Mouse (Mus musculus): ENCODE measurements around the gene Srrm4.
A peak's percentile ranks its signal among the peaks of the same experiment; 100 is the strongest.

Srrm4 gene

GRCm38 (mm10) chr5:116591346-116592048, at the start of gene Srrm4:
TSS of gene Srrm4 (minus strand) at chr5:116591817.
- DNase-seq = peak; percentile 93 to 94

- DNase-seq = peak; percentile 76 to 78
Observed at GRCm38 (mm10) chr5:116592801-116593430, 1.3 kb upstream of the Srrm4 start.

GRCm38 (mm10) chr5:116592049-116592800, 608 bp upstream of the Srrm4 start:
- DNase-seq = peak in 1 of 2 experiments; percentile 69

GRCm38 (mm10) chr5:116590698-116591097, 919 bp downstream of the Srrm4 start:
- peak; percentile 28 to 50 for DNase-seq

DNA sequence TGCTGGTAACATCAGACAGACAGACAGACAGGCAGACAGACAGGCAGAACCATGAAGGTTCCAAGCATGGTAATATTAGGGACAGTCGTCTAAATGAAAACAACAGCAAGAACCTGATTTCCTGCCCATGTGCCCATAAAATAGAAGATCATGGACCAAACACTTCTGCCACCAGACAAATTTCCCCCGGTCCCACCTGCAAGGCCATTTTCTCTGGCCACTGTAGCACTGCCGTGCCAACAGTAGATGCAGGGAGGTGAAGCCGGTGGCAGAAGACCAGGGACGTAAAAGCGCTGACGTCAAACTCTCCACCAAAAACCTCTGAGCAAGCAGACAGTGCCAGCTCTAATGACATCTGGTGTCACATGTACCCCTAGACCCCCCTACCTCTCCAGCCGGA, 2.0 kb downstream of the Srrm4 start:
- peak; percentile 68 to 71 for DNase-seq

DNA sequence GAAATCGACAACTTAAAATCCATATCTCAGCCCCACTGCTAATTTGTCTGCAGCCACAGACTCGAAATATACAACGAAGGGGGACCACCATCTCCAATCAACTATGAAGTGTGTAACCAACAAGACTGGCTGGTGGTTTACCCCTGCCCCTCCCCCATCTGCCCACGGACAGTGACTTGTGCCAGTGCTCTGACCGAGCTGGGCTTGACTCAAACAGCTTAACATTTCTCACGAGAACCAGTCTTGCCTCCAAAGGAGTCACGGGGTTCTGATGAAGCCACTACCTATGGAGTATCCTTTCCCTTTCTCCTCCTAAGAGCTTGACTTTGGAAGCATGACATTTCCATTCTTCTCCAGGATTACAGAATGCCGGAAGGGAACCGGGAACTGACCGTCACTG, 2.8 kb downstream of the Srrm4 start:
- DNase-seq = peak; percentile 69 to 82

DNA sequence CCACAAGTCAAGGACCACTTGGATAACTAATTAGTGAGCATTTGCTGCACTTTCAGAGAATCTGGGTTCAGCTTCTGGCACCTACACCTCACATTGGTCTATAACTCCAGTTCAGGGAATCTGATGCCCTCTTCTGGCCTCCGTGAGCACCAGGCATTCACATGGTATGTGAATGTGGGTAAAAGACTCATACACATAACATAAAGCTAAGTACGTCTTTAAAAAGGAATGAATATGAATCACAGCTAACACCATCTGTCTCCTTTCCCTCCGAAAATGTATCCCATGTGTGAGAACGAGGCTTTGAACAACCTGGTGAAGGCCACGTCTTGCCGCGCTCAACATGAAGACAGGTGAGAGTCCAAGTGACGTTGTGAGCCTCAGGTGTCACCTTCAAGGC, 12.1 kb downstream of the Srrm4 start:
- DNase-seq = peak in 1 of 2 experiments; percentile 33

DNA sequence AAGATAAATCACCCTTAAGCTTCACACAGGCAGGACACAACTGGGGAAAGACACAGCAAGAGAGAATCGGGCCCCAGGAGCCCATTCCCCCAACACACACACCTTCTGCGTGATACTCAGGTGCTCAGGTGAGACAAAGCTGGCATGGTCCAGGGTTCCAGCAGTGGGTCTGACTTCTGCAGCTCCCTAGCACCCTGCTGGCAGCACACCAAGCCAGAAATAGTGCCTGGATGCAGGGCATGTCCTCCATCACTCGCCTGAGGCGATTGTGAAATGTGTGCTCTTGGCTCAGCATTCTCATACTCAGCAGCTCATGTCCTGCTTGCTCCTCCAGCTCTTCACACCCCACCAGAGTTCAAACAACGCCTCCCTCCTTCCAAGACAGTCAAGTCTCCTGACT, 14.5 kb downstream of the Srrm4 start:
- DNase-seq = peak; percentile 72 to 80

GRCm38 (mm10) chr5:116573307-116573706, 18.3 kb downstream of the Srrm4 start:
- DNase-seq = no peak

DNA sequence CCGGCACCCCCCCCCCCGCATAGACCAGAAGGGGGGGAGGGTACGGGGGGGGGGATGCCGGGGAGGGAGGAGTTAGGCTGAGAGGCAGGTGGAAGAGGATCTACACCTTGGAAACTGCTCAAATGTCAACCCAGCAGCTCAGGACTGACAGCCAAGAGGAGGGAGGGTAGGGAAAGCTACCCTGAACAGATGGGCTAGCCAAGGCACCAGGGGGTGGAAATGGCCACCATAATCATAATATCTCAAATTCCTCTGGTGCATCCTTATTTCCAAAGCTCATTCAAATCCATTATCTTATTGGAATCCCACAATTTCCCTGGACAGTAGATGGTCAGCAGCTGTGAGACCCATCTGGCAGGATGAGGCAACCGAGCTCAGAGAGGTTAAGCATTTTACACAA, 19.7 kb downstream of the Srrm4 start:
- peak; percentile 74 to 80 for DNase-seq

DNA sequence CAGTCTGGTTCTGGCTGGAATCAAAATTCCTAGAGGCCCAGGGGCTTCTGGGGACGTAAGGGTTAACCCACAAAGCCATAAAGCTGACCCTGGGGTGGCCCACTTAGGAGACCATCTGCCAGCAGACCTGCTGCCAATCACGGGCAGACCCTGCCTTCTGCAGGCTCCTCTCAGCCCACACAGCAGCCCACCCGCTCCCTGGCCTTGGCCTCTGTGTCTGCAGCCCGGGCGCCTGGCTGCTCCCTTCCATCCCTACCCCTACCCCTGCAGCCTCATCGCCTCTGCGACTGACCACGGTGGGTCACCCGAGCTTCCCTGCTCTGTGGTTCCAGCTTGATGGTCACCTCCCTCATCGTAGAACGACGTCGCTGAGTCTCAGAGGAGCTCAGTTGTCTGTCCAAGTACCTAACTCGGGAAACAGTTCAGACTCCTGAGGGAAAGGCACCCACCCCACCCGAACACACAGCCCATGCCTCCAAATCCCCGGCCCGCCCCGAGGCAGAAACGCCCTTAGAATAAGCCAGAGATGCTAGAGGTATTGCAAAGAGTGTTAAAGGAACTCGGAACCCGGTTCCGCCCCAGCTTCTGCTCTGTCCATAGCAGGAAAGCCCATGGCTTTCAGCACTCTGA, 20.3 kb downstream of the Srrm4 start:
- DNase-seq = peak; percentile 72 to 73

- DNase-seq = no peak
Observed at GRCm38 (mm10) chr5:116570566-116570965, 21.1 kb downstream of the Srrm4 start.

GRCm38 (mm10) chr5:116569629-116570028, 22.0 kb downstream of the Srrm4 start:
- peak; percentile 52 to 58 for DNase-seq

DNA sequence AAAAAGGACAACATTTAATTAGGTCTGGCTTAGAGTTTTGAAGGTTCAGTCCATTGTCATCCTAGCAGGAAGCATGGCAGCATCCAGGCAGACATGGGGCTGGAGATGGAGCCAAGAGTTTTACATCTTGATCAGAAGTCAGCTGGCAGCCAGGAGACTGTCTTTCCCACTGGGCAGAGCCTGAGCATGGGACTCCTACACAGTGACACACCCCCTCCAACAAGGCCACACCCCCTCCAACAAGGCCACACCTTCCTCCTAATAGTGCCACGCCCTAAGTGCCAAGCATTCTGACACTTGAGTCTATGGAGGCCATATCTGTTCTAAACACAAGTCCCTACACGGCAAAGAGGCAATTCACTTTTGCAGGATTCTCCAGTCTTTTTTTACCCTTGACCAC, 23.6 kb downstream of the Srrm4 start:
- DNase-seq = peak; percentile 33 to 36

GRCm38 (mm10) chr5:116567298-116567697, 24.3 kb downstream of the Srrm4 start:
- peak; percentile 42 to 44 for DNase-seq

- DNase-seq = peak; percentile 58 to 64
Observed at GRCm38 (mm10) chr5:116566385-116567045, 25.1 kb downstream of the Srrm4 start.

DNA sequence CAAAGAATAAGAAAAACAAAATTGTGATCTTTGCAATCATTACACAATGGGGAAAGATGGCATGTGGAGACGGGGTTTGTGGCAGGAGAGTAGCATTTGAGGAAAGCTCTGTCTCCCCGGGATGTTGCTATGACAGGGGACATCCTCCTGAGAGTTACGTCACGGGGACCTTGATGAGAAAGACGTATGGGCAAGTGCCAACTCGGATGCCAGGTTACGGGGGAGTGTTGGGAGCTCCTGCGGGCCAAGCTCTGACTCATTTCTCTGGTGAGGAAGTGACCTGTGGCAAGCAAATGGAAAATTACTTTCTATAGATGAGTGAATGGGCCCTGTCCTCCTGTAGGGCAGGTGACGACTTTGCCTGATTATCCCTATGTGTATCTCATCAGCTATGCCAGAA, 26.0 kb downstream of the Srrm4 start:
- DNase-seq = peak; percentile 82 to 90

DNA sequence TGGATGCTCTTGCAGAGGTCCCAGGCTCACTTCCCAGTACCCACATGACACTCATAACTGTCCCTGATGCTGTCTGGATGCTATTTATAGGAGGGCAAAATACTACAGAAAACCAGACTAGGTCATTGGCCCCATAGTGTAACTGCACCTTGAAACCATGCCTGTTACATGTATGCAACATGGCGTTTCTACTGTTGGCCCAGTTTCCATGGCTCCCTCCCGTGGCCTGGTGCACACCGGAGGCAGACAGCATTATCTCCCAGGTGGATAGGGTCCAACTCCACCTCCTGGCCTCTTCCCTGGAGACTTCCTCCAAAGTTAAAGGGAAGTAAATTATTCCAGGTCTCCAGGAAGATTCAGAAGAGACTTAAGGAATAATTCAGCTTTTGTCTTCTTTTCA, 27.2 kb downstream of the Srrm4 start:
- peak; percentile 57 to 59 for DNase-seq

- DNase-seq = peak; percentile 81 to 86
Observed at GRCm38 (mm10) chr5:116563713-116564112, 27.9 kb downstream of the Srrm4 start.

DNA sequence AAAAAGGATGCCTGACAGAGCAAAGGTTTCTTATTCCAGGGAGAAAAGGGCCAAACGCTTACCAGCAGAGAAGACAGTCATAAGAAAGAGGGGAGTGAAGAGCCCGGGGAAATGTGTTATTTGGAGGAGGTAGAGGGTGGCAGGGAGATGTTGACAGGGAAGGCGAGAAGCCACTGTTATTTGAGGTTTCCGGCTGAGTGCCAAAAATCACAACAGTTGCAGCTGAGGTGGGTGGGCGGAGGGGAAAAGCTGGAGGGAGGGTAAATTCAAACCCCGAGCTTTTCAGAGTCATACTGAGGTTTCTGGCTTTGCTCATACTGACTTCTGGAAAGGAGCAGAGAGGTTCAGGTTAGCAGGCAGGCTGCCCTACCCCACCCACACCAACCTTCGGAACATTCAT, 32.5 kb downstream of the Srrm4 start:
- DNase-seq = no peak

- DNase-seq = peak in 1 of 2 experiments; percentile 43
Observed at GRCm38 (mm10) chr5:116556614-116557013, 35.0 kb downstream of the Srrm4 start.

GRCm38 (mm10) chr5:116553868-116554267, 37.7 kb downstream of the Srrm4 start:
- DNase-seq = no peak

GRCm38 (mm10) chr5:116553106-116553505, 38.5 kb downstream of the Srrm4 start:
- DNase-seq = no peak

Measured in cerebellum, postnatal 25 days (tissue).